Mouse (Mus musculus): Measurements from ENCODE around the gene Slc4a11. TPM values are rescaled to one million over a fixed set of nuclear protein-coding genes. Genes with fewer than 3 reads are reported as not detected.
A peak's percentile ranks its signal among the peaks of the same experiment; 100 is the strongest.

Gene Slc4a11
- polyA plus RNA-seq, 1 experiment from 2014 or later, result 1.0 TPM

DNA sequence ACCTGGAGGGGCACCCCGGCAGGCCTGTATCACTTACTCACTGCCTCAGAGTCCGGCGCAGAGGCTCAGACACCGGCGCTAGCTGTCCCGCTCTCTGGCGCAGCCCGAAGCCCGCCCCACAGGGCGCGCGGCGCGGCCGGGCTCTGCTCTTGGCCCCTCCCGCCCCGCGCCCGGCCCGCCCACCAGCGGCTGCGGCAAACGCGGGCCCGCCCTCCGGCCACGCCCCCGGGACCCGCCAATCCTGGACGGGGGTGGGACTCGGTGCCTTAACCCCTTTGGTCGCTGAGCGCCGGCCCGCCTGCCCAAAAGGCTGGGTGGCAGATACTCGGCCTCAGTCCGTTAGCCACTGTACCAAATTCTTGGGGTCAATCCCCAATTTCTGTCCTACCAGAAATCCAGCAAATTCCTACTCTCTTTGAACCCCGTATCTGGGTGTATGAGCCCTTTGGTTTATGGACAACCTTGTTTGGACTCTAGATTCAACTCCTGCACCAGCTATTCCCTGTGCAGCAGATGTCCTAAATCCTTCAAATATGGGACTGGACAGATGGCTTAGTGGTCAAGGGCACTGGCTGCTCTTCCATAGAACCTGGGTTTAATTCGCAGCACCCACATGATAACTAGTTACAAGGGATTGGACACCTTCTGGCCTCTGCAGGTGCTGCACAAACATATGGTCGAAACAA lies 54.5 kb downstream of the Slc4a11 start, which contains the start of gene Lzts3:
Gene Lzts3 (minus strand): TSS at position 120 of the 686 bp plus-strand sequence.
- Histone ChIP-seq H3K4me2 (peak within 1 kb of the TSS; percentile 92), H3K4me3 (peak within 1 kb of the TSS; percentile 68), H3K9ac (peak within 1 kb of the TSS; percentile 81), H3K4me1 (peaks cover 11% of the 10 kb centered on the region), H3K27me3 (peaks cover 11% of the 10 kb centered on the region), H3K36me3 (ENCODE audit: poor library complexity, severe bottlenecking) (no peaks in the 10 kb centered on the region; the same call in 1 of the 2 replicates), H3K9me3 (replicated peaks) (no peaks in the 10 kb centered on the region), H3K27ac (no peak within 1 kb of the TSS)
- ATAC-seq, result peak; percentile 96
- 3% methylated on average over 39 of the region's 40 CpGs for WGBS

DNA sequence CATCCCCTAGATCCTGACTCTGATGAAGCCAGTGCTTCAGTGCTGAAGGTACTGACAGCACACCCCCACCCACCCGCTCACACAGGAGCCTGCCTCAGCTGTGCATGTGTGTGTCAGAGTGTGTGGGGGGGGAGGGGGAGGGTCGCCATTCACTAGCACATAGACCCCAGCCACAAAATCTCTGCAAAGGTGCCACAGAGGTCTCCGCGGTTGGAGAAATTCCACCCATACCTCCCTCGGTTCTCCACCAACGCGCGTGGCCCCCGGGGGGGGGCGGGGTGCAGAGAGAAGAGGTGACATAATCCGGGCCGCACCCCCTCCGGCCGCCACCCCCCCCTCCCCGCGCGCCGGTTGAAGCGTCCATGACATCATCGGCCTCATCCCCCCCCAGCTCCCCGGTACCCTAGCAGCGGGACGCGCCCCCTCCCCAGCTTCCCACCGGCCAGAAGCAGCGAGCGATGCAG lies 55.1 kb downstream of the Slc4a11 start:
- Histone ChIP-seq H3K4me1 (peaks cover 11% of the 10 kb centered on the region), H3K27me3 (peaks cover 17% of the 10 kb centered on the region), H3K4me3 (peak overlapping the region; percentile 68), H3K36me3 (ENCODE audit: poor library complexity, severe bottlenecking) (no peaks in the 10 kb centered on the region; the same call in 1 of the 2 replicates), H3K9me3 (replicated peaks) (no peaks in the 10 kb centered on the region), H3K4me2 (peak overlapping the region; percentile 92), H3K27ac (no peak overlapping the region), H3K9ac (peak overlapping the region; percentile 81)
- 0% methylated on average over 13 of the region's 27 CpGs for WGBS
- peak; percentile 85 for ATAC-seq

DNA sequence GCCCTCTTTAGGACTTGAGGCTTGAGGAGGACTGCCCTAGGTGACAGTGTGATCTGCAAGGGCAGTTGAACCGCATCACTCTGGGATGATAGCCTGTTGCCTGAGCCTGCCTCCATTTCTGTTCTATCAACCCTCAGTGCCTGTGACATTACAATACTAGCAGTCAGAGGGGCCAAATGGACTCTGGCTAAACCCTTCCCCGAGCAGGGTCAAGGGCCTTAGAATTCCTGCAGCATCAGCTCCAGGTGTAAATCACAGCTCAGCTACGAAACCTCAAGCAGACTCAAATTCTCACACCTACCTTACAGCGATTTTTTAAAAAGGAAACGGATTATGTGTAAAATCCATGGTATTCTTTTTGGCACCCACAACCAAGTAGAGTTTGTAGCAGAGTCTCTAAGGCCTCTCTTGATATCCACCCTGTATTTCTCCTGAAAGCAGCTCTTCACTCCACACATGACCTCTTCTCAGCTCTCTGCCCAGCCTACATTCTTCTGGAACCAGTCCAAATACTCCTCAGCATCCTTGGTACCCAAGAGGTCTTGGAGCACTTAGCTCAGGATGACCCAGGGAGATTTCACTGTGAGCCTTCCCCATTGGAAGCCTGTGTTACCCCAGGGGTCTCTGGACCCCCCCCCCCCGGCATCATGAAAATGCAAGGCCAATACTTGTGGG lies 55.8 kb downstream of the Slc4a11 start:
- H3K27ac ChIP-seq, result no peak overlapping the region
- H3K9ac ChIP-seq, result peak overlapping the region; percentile 81; the same call in 1 of the 2 replicates
- no peaks in the 10 kb centered on the region for H3K9me3 ChIP-seq (replicated peaks)
- peaks cover 11% of the 10 kb centered on the region for H3K4me1 ChIP-seq
- peaks cover 25% of the 10 kb centered on the region for H3K27me3 ChIP-seq
- H3K36me3 ChIP-seq (ENCODE audit: poor library complexity, severe bottlenecking), result peaks cover 5% of the 10 kb centered on the region; the same call in 1 of the 2 replicates
- ATAC-seq, result no peak
- H3K4me2 ChIP-seq, result peak overlapping the region; percentile 92
- WGBS, result 78% methylated on average over 6 of the region's 6 CpGs
- H3K4me3 ChIP-seq, result peak overlapping the region; percentile 68

DNA sequence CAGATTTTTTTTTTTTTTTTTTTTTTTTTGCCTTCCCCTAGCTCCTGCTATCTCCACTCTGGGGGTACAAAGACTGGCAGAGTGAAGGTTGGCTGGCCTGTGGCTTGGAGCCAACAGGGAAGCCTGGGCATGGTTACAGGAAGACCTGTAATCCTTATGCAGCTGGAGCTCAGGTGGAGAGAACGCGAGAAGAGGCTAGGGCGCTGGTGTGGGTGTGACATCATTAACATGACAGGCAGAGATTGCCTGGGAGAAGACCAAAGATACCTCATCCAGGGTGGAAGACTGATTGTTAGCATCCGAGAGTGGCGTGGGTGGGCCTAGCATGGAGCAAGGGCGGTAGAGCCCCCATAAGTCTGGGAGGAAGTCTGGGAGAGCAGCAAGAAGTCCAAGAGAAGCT lies 58.0 kb downstream of the Slc4a11 start:
- 84% methylated on average over 6 of the region's 6 CpGs for WGBS
- H3K27me3 ChIP-seq, result peaks cover 47% of the 10 kb centered on the region

DNA sequence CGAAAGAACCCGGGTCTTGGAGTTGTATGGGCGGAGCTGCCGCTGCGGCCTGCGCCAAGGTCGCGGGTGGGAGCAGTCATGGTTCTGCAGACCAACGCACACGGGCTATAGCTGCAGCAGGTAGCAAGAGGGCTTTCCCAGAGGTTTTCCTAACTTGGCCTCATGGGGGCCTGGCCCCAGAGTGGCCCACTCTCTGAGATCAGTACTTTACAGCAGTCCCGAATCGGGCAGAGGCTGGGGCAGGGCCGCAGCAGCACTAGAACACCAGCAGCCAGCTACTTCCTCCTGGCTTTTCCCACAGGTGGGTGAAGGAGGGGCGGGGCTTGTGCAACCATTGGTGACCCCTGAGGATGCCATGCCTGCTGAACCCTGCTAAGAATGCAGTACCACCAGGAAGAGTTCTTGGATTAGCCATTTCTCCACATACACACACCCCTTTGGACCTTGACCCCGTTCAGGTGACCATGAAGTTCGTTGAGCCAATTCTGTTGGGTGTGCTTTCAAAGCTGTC lies 59.2 kb downstream of the Slc4a11 start:
- ATAC-seq, result no peak
- H3K9ac ChIP-seq, result no peak overlapping the region
- H3K4me2 ChIP-seq, result no peak overlapping the region
- 30% methylated on average over 16 of the region's 16 CpGs for WGBS
- no peak overlapping the region for H3K27ac ChIP-seq
- peaks cover 15% of the 10 kb centered on the region; the same call in 1 of the 2 replicates for H3K36me3 ChIP-seq (ENCODE audit: poor library complexity, severe bottlenecking)
- peaks cover 38% of the 10 kb centered on the region for H3K4me1 ChIP-seq
- H3K27me3 ChIP-seq, result peaks cover 55% of the 10 kb centered on the region
- no peak overlapping the region for H3K4me3 ChIP-seq
- H3K9me3 ChIP-seq (replicated peaks), result no peaks in the 10 kb centered on the region

More for the DNA sequence above, 58.0 kb downstream of the Slc4a11 start:
- Histone ChIP-seq H3K4me3 (no peak overlapping the region), H3K27ac (no peak overlapping the region), H3K36me3 (ENCODE audit: poor library complexity, severe bottlenecking) (peaks cover 15% of the 10 kb centered on the region; the same call in 1 of the 2 replicates), H3K9me3 (replicated peaks) (no peaks in the 10 kb centered on the region), H3K9ac (no peak overlapping the region), H3K4me1 (peaks cover 32% of the 10 kb centered on the region), H3K4me2 (no peak overlapping the region)
- ATAC-seq, result no peak

DNA sequence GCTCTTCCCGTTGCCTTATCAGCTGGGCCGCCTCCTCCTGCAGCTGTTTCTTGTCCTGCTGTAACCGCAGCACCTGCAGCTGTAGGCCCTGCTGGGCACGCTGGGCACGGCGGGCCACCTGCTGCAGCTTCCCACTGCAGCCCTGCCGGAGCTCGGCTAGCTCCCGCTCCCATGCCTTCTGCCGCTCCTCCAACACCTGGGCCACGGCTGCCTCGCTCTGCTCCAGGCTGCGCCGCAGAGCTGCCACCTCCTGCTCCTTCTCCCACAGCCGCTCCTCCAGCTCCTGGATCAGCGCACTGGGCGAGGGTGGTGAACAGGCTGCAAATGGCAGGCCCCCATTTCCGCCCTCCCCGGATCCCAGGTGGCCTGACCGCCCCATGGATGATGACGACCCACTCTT lies 61.5 kb downstream of the Slc4a11 start:
- no peak overlapping the region; the same call in 1 of the 2 replicates for H3K9ac ChIP-seq
- WGBS, result 18% methylated on average over 21 of the region's 21 CpGs
- H3K27ac ChIP-seq, result no peak overlapping the region
- ATAC-seq, result peak; percentile 36; the same call in 1 of the 2 replicates
- peaks cover 36% of the 10 kb centered on the region for H3K4me1 ChIP-seq
- H3K4me3 ChIP-seq, result no peak overlapping the region
- H3K9me3 ChIP-seq (replicated peaks), result no peaks in the 10 kb centered on the region
- H3K4me2 ChIP-seq, result no peak overlapping the region; the same call in 1 of the 2 replicates
- peaks cover 15% of the 10 kb centered on the region; the same call in 1 of the 2 replicates for H3K36me3 ChIP-seq (ENCODE audit: poor library complexity, severe bottlenecking)
- H3K27me3 ChIP-seq, result peaks cover 58% of the 10 kb centered on the region

DNA sequence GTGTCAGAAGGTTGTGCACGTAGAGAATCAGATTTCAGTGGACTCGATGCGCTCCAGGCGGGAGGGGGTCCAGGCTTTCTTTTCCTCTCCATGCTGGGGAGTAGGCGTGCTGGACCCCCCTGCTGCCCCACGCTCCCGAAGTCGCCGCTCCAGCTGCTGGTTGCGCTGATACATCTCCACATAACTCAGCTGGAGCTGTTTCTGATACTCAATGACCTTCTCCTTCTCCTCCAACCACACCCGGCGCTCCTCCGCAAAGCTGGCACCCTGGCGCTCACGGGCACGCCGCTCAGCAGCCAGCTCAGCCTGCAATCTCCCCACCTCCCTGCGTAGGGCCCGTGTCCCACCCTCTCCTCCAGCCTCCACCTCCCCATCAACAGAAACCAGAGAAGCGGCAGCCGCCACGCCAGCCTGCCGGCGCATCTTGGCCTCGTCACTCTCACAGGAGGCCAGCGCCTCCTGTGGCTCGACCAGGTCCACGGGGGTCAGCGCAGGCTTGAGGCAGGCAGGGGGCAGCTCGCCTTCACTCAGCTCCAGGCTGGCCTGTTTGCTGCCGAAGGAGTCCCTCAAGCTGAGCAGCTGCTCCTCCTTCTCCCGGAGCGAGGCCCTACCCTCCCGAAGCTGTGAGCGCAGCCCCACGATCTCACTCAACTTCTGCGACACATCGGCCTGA lies 62.4 kb downstream of the Slc4a11 start:
- Histone ChIP-seq H3K27me3 (peaks cover 58% of the 10 kb centered on the region), H3K4me2 (peak overlapping the region; percentile 62), H3K36me3 (ENCODE audit: poor library complexity, severe bottlenecking) (peaks cover 15% of the 10 kb centered on the region; the same call in 1 of the 2 replicates), H3K4me3 (peak overlapping the region; percentile 29), H3K4me1 (peaks cover 38% of the 10 kb centered on the region), H3K27ac (no peak overlapping the region), H3K9ac (peak overlapping the region; percentile 63), H3K9me3 (replicated peaks) (no peaks in the 10 kb centered on the region)
- peak; percentile 42; the same call in 1 of the 2 replicates for ATAC-seq
- whole genome bisulfite sequencing, result 3% methylated on average over 38 of the region's 38 CpGs

Other genes with a start within 250 kb of the Slc4a11 start
- gene Ptpra, start 247.2 kb downstream of the Slc4a11 start, polyA plus RNA-seq (2015; fragmentation: Nextera tagmentation; extraction: Ambion mirVana), result 120 and 122 TPM in 2 replicates
- 73.3 and 82.9 TPM in 2 replicates for gene Mrps26, start 133.8 kb downstream of the Slc4a11 start, polyA plus RNA-seq (2015; fragmentation: Nextera tagmentation; extraction: Ambion mirVana)
- gene Oxt, start 121.3 kb downstream of the Slc4a11 start, polyA plus RNA-seq (2015; fragmentation: Nextera tagmentation; extraction: Ambion mirVana), result not detected in 2 replicates
- gene Avp, start 115.0 kb downstream of the Slc4a11 start, polyA plus RNA-seq (2015; fragmentation: Nextera tagmentation; extraction: Ambion mirVana), result 1.2 and 1.8 TPM in 2 replicates
- 14.7 and 14.8 TPM in 2 replicates for gene Fastkd5, start 67.5 kb downstream of the Slc4a11 start, polyA plus RNA-seq (2015; fragmentation: Nextera tagmentation; extraction: Ambion mirVana)
- gene Ubox5, start 67.5 kb downstream of the Slc4a11 start, polyA plus RNA-seq (2015; fragmentation: Nextera tagmentation; extraction: Ambion mirVana), result 13.0 and 15.5 TPM in 2 replicates
- 5.0 and 5.8 TPM in 2 replicates for gene Lzts3, start 54.7 kb downstream of the Slc4a11 start, polyA plus RNA-seq (2015; fragmentation: Nextera tagmentation; extraction: Ambion mirVana)
- 53.0 and 55.9 TPM in 2 replicates for gene Ddrgk1, start 32.9 kb downstream of the Slc4a11 start, polyA plus RNA-seq (2015; fragmentation: Nextera tagmentation; extraction: Ambion mirVana)
- gene Itpa, start 29.9 kb downstream of the Slc4a11 start, polyA plus RNA-seq (2015; fragmentation: Nextera tagmentation; extraction: Ambion mirVana), result 152 and 156 TPM in 2 replicates
- 78.5 and 86.3 TPM in 2 replicates for gene 4930402H24Rik, start 208.9 kb upstream of the Slc4a11 start, polyA plus RNA-seq (2015; fragmentation: Nextera tagmentation; extraction: Ambion mirVana)
- gene Atrn, start 209.0 kb upstream of the Slc4a11 start, polyA plus RNA-seq (2015; fragmentation: Nextera tagmentation; extraction: Ambion mirVana), result 8.4 and 8.9 TPM in 2 replicates

Measured in forebrain, embryonic 13.5 days (tissue).